Mouse (Mus musculus) kidney, postnatal 4 days (tissue): ENCODE measurements at regions not wholly inside any gene's neighbourhood (a gene's known extent, or its start where the extent isn't known, plus 50 kb on each side); places are given as distances from the start of the nearest gene placed in this dataset.

Experiments
- DNase-seq, 2 experiments: peaks; one replicate each; pipeline ENCODE4 v3.0.0; 2021; ENCODE audit warnings: mixed read lengths in 2 of 2

GRCm38 (mm10) chr14:79852683-79853082 is 81.6 kb upstream of the Pcdh8 start:
- DNase-seq: no peak

GRCm38 (mm10) chr14:79851795-79852194 is 80.7 kb upstream of the Pcdh8 start:
- DNase-seq: no peak

- DNase-seq: peak; percentile 18 to 27
Measured at GRCm38 (mm10) chr14:79851231-79851630, 80.1 kb upstream of the Pcdh8 start.

GRCm38 (mm10) chr14:79849617-79850435 is 78.7 kb upstream of the Pcdh8 start:
- no peak for DNase-seq

GRCm38 (mm10) chr14:79848116-79848515 is 77.0 kb upstream of the Pcdh8 start:
- no peak for DNase-seq

GRCm38 (mm10) chr14:79844306-79844705 is 73.2 kb upstream of the Pcdh8 start:
- no peak for DNase-seq

- peak; percentile 48 to 54 for DNase-seq
Measured at GRCm38 (mm10) chr14:79843135-79843550, 72.0 kb upstream of the Pcdh8 start.

GRCm38 (mm10) chr14:79842734-79843133 is 71.6 kb upstream of the Pcdh8 start:
- DNase-seq: no peak

GRCm38 (mm10) chr14:79837101-79837500 is 66.0 kb upstream of the Pcdh8 start:
- DNase-seq: no peak

GRCm38 (mm10) chr14:79836186-79836585 is 65.1 kb upstream of the Pcdh8 start:
- no peak for DNase-seq

GRCm38 (mm10) chr14:79824670-79825446 is 53.7 kb upstream of the Pcdh8 start:
- no peak for DNase-seq

- no peak for DNase-seq
Measured at GRCm38 (mm10) chr14:79822453-79823117, 51.5 kb upstream of the Pcdh8 start.

GRCm38 (mm10) chr14:79822011-79822435 is 50.9 kb upstream of the Pcdh8 start:
- DNase-seq: no peak

- DNase-seq: no peak
Measured at GRCm38 (mm10) chr14:79821352-79822010, 50.4 kb upstream of the Pcdh8 start.
